Mouse (Mus musculus) neural tube, embryonic 14.5 days (tissue): ENCODE data around the gene Arl15. TPM values are rescaled to one million over a fixed set of nuclear protein-coding genes. Genes with fewer than 3 reads are reported as not detected.

Experiments used
- ATAC-seq: fragments of 200-750 bp; cut with Nextera tagmentation; 2 replicates; pipeline ENCODE4 v1.8.0; 2017; ENCODE audit warnings: low read depth, mild to moderate bottlenecking, moderate TSS enrichment, moderate library complexity
- H3K27ac ChIP-seq: fragments of 300-500 bp; sonication (generic); 2 replicates; pipeline ENCODE4 v1.5.1; 2014; ENCODE audit warnings: low read depth, mild to moderate bottlenecking, control low read depth, low read length, moderate library complexity, mixed read lengths
- H3K27me3 ChIP-seq: fragments of 300-500 bp; sonication (generic); 2 replicates; pipeline ENCODE4 v1.6.1; 2014; ENCODE audit warnings: low read length; ENCODE audit not compliant: control insufficient read depth, insufficient read depth
- H3K36me3 ChIP-seq: fragments of 300-500 bp; sonication (generic); 2 replicates; pipeline ENCODE4 v1.6.1; 2014; ENCODE audit warnings: low read length, mixed read lengths; ENCODE audit not compliant: control insufficient read depth, insufficient read depth
- H3K4me1 ChIP-seq: fragments of 300-500 bp; sonication (generic); 2 replicates; pipeline ENCODE4 v1.6.1; 2014; ENCODE audit warnings: low read length; ENCODE audit not compliant: control insufficient read depth, insufficient read depth
- H3K4me2 ChIP-seq: fragments of 300-500 bp; sonication (generic); 2 replicates; pipeline ENCODE4 v1.6.1; 2014; ENCODE audit warnings: mild to moderate bottlenecking, low read depth, low read length, control low read depth
- H3K4me3 ChIP-seq: fragments of 300-500 bp; sonication (generic); 2 replicates; pipeline ENCODE4 v1.5.1; 2014; ENCODE audit warnings: low read depth, low read length, control low read depth, mixed read lengths
- H3K9ac ChIP-seq: fragments of 300-500 bp; sonication (generic); replicated peaks from 2 replicates; pipeline ENCODE4 v1.6.1; 2014; ENCODE audit warnings: low read depth, mild to moderate bottlenecking, control low read depth, low read length, mixed read lengths
- H3K9me3 ChIP-seq: fragments of 300-500 bp; sonication (generic); 2 replicates; pipeline ENCODE4 v1.6.1; 2016; ENCODE audit warnings: low read length; ENCODE audit not compliant: control insufficient read depth
- WGBS: fragments of 180-500 bp; shearing (Covaris S2); extraction: QIAGEN DNeasy Blood & Tissue Kit; methylation state at CpG from one replicate; pipeline ENCODE4 v1.1.7; 2014; 5-methylcytosine and 5-hydroxymethylcytosine counted together
- polyA plus RNA-seq: library from polyadenylated mRNA; unstranded; fragments of >200 nt; fragmentation: Nextera tagmentation; extraction: Ambion mirVana; gene quantifications from 2 replicates; pipeline ENCODE4 v1.2.1, GENCODE M21; 2014

Gene Arl15
- polyA plus RNA-seq, 1 experiment from 2014 or later, result 26.8 TPM

DNA sequence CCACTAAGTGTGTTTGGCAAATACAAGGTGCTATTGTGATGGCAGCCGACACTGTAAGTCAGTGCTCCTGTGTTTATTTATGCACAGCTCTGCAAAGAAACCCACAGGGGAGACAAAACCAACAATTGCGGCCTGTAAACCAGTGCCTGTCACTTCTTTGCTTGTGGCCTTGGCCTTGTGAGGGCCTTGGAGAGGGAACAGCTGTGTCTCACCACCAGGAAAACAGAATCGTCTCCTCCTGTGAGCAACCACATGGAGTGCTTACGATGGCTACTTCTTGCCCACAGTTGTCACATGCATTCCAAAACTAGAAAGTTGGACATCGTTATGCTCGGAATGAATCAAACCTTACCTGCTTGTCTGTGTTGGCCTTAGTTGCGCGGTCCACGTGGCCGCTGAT lies 52.1 kb downstream of the Arl15 start:
- no peak overlapping the region for H3K4me2 ChIP-seq
- no peak overlapping the region for H3K27ac ChIP-seq
- WGBS, result 57% methylated on average over 10 of the region's 10 CpGs
- H3K4me1 ChIP-seq, result peaks cover 3% of the 10 kb centered on the region; the same call in 1 of the 2 replicates
- no peaks in the 10 kb centered on the region for H3K9me3 ChIP-seq
- no peaks in the 10 kb centered on the region for H3K27me3 ChIP-seq
- no peak for ATAC-seq
- no peak overlapping the region for H3K9ac ChIP-seq
- no peaks in the 10 kb centered on the region for H3K36me3 ChIP-seq
- no peak overlapping the region for H3K4me3 ChIP-seq

DNA sequence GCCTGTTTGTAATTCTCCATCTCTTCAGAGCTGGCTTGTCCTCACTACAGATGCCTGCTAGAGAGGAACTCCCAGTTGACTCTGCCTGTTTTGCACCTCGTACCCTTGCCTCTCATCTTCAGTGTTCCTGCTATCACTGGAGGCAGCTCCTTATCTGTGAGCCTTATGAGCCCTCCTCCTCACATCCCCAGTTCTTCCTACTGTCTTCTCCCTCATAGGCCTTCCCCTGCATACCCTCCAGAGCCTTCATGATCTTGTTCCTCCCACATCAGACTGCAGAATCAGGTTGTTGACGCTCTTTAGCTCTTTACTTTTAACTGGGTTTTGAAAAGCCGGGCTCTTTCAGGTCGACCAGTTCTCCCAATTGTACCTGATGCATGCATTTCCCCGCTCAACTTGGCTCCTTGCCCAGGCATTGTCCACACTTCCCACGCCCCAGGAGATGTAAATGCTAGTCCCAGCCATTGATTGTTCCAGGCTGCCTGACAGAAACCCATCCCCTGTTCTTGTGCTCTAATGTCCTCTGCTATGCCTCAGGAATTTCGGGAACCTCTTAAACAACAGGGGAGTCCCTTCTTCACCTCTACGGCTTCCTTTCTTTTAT lies 56.2 kb downstream of the Arl15 start:
- ATAC-seq, result no peak
- Histone ChIP-seq H3K4me2 (no peak overlapping the region), H3K9me3 (no peaks in the 10 kb centered on the region), H3K27ac (no peak overlapping the region), H3K9ac (no peak overlapping the region), H3K4me1 (peaks cover 3% of the 10 kb centered on the region; the same call in 1 of the 2 replicates), H3K4me3 (no peak overlapping the region), H3K27me3 (no peaks in the 10 kb centered on the region), H3K36me3 (no peaks in the 10 kb centered on the region)
- 79% methylated on average over 8 of the region's 8 CpGs for WGBS

DNA sequence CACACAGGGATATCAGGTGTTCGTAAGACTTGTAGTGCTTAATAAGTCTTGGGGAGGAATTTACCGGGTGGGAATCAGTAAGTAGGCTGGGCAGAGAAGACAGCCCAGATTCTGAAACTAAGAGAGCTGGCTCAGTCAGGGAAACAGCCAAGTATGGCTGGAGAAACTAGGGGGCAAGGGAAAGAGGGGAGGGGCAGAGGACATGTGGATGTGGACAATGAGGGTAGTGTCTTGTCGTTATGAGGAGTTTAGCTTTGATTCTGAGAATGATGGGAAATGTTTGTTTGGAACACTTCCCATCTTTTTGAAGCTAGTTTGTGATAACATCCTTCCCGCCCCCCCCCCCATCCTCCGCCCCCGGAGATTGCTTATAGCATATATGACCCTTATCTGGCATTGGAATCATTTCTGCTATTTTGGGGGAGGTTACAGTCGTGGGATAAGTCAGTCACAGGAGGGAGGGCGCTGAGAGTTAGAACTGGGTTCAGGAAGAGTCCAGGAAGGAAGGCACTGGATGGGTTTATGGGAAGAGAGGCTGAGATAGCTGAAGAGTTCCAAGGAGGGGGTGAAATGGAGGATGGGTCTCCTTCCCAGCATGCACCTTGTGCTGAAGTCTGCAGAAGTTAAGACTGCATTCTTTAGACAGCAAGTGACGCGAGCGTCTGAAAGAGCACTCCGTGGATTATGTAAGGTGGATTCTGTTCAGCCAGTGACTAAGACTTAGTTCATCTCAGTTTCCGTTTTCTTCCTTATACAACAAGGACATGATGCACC lies 57.5 kb downstream of the Arl15 start:
- no peaks in the 10 kb centered on the region for H3K36me3 ChIP-seq
- ATAC-seq, result no peak
- 90% methylated on average over 13 of the region's 13 CpGs for WGBS

DNA sequence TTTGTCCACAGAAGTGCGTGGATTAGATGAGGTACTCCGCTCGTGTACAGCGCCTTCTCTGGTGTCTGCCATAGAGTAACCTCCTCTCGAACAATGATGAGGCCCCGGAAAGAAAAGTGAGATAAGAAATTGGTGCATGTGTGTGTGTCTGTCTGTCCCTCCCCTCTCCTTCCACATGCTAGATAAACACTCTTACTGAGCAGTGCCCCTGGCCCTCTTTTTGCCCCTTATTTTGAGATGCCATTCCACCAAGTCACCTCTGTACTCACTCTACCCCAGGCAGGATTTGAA lies 58.0 kb downstream of the Arl15 start:
- H3K9me3 ChIP-seq, result no peaks in the 10 kb centered on the region
- 98% methylated on average over 6 of the region's 6 CpGs for WGBS
- no peak overlapping the region for H3K4me3 ChIP-seq
- no peaks in the 10 kb centered on the region for H3K4me1 ChIP-seq
- H3K9ac ChIP-seq, result no peak overlapping the region
- no peak overlapping the region for H3K27ac ChIP-seq
- H3K27me3 ChIP-seq, result no peaks in the 10 kb centered on the region
- H3K36me3 ChIP-seq, result no peaks in the 10 kb centered on the region
- H3K4me2 ChIP-seq, result no peak overlapping the region
- no peak for ATAC-seq

More for the DNA sequence above, 57.5 kb downstream of the Arl15 start:
- no peak overlapping the region for H3K9ac ChIP-seq
- no peak overlapping the region for H3K4me2 ChIP-seq
- H3K4me1 ChIP-seq, result no peaks in the 10 kb centered on the region; the same call in 1 of the 2 replicates
- no peaks in the 10 kb centered on the region for H3K27me3 ChIP-seq
- no peak overlapping the region for H3K4me3 ChIP-seq
- no peak overlapping the region for H3K27ac ChIP-seq
- no peaks in the 10 kb centered on the region for H3K9me3 ChIP-seq

DNA sequence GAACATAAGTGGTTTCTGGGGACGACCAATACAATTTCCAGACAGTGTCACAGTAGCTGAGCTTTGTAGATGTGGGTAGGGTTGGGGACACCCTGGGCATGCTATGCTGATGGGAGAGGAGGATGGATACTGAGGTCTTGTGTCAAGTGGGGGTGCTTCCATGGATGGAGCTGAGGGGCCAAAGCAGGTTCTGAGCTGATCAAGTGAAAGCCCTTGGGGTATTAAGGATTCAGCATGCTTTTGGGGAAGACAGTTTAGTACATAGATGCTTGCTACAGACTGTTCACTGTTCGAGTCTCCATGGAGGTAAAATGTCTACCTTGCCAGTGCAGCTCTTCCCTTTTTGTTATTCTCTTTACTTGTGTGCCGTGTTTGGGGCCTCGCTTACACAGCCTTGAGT lies 59.8 kb downstream of the Arl15 start:
- no peaks in the 10 kb centered on the region for H3K9me3 ChIP-seq
- H3K4me2 ChIP-seq, result no peak overlapping the region
- no peak overlapping the region for H3K27ac ChIP-seq
- no peaks in the 10 kb centered on the region for H3K4me1 ChIP-seq
- no peaks in the 10 kb centered on the region for H3K27me3 ChIP-seq
- H3K9ac ChIP-seq, result no peak overlapping the region
- 95% methylated on average over 4 of the region's 4 CpGs for WGBS
- H3K36me3 ChIP-seq, result no peaks in the 10 kb centered on the region
- no peak for ATAC-seq
- no peak overlapping the region for H3K4me3 ChIP-seq

DNA sequence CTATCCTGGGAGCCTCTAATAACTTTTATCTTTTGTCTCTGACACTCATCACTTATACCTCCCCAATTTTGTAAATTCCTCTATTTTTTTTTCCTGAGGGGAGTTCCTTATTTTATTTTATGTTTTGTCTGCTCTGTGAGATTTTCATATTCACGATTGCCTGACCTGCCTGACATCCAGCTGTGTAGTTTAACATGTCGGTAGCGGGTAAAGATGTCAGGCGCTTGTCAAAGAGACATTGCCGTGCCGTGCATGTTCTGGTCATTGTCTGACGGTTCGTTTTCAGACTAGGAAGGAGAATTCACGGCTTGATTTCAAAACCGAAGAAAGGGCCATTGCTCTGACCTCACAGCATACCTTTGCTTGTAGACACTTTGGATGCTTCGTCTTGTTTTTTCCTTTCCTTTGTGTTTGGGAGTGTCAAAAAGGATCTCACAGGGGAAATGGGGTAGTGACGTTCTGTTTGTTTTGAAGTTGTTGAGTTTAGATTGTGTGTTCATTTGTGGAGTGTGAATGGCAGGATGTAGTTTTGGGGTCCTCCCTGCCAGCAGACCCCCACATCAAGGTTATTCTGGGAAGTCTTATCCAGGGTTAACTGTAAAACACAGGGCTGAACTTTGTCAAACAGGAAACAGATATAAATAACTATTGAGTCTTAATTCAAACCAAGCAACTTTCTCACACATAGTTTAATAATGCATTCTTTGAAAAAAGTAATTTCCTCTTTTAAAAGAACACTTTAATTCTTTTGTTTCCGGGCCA lies 60.4 kb downstream of the Arl15 start:
- no peaks in the 10 kb centered on the region for H3K9me3 ChIP-seq
- WGBS, result 87% methylated on average over 13 of the region's 13 CpGs
- no peaks in the 10 kb centered on the region for H3K27me3 ChIP-seq
- H3K9ac ChIP-seq, result no peak overlapping the region
- H3K4me1 ChIP-seq, result no peaks in the 10 kb centered on the region
- no peak overlapping the region for H3K4me3 ChIP-seq
- no peak overlapping the region for H3K27ac ChIP-seq
- no peak overlapping the region for H3K4me2 ChIP-seq
- no peaks in the 10 kb centered on the region for H3K36me3 ChIP-seq
- no peak for ATAC-seq

DNA sequence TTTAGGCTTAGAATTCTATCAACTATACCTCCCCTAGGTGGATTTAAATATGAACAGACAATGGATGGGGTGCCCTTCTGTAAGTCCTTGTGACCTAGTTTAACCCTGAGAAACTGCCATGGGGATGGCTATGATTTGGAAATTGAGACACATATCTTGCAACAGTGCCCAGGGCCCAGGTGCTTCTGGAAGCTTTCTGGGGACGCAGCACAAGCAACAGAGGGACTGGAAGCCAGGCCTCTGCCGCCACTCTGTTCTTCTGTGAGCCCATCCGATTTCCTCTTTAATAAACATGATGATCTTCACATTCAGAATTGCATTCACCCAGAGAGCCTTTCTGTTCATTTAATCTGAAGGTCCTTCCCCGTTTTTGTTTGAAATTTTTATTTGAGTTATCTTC lies 62.6 kb downstream of the Arl15 start:
- Histone ChIP-seq H3K9me3 (no peaks in the 10 kb centered on the region), H3K4me3 (no peak overlapping the region), H3K36me3 (no peaks in the 10 kb centered on the region), H3K27ac (no peak overlapping the region), H3K4me2 (no peak overlapping the region), H3K4me1 (no peaks in the 10 kb centered on the region), H3K9ac (no peak overlapping the region), H3K27me3 (no peaks in the 10 kb centered on the region)
- WGBS, result 78% methylated on average over 4 of the region's 4 CpGs
- no peak for ATAC-seq

DNA sequence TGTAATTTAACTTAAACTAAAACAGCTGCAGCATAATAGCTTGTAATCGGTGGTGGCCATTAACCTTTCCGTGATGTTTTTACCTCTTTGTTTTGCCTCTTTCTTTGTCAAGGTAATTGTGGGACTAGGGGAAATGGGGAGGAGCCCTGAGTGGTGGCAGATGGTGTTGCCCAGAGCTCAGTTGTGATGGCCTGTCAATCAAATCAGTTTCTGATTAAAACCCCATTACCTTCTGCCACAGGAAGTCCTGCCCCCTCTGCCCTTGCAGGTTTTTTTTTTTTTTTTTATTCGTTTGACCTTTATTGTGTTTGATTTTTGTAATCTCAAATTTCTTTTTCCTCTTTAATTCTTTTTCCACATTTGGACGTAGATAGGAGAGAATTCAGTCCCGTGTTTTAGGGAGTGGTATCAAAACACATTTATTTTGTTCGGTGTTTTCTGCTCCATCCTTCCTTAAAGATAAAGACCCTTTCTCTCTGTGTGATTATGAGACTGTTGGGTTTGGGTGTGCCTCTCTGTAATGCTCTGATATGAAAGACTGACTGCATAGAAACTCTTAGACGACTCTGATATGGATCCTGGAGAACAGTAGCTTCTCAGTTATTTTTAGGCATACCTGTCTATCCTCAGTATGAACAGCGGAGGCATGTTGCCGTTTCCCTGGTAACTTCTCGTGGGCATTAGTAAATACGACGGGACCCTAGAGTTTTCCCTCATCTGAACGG lies 64.5 kb downstream of the Arl15 start:
- ATAC-seq, result no peak
- 60% methylated on average over 13 of the region's 13 CpGs for WGBS
- H3K4me3 ChIP-seq, result no peak overlapping the region
- no peak overlapping the region for H3K4me2 ChIP-seq
- no peaks in the 10 kb centered on the region for H3K27me3 ChIP-seq
- H3K27ac ChIP-seq, result no peak overlapping the region
- no peak overlapping the region for H3K9ac ChIP-seq
- no peaks in the 10 kb centered on the region for H3K4me1 ChIP-seq
- no peaks in the 10 kb centered on the region for H3K9me3 ChIP-seq
- no peaks in the 10 kb centered on the region for H3K36me3 ChIP-seq
